Mouse (Mus musculus) testis, adult 2 months (tissue): Measurements from ENCODE around the gene Dnah2.

Experiments used
- CTCF ChIP-seq: fragments of 200-500 bp; IDR thresholded peaks from 2 replicates; pipeline ENCODE4 v1.5.1; 2012; ENCODE audit warnings: low read depth, mild to moderate bottlenecking, inconsistent platforms, low read length, moderate library complexity; ENCODE audit not compliant: control insufficient read depth, insufficient read depth, insufficient replicate concordance
- POLR2A ChIP-seq: fragments of 200-500 bp; IDR thresholded peaks from 2 replicates; pipeline ENCODE4 v1.6.1; 2012; ENCODE audit warnings: low read depth, mild to moderate bottlenecking, inconsistent platforms, low read length, moderate library complexity; ENCODE audit not compliant: control insufficient read depth

GRCm38 (mm10) chr11:69432640-69432982, 116.3 kb downstream of the Dnah2 start:
- no peak for TF ChIP-seq CTCF
- TF ChIP-seq POLR2A: no peak
